Mouse (Mus musculus) liver, adult 2 months (tissue): ENCODE measurements at regions not wholly inside any gene's neighbourhood (a gene's known extent, or its start where the extent isn't known, plus 50 kb on each side); places are given as distances from the start of the nearest gene placed in this dataset.

Experiments
- DNase-seq: peaks from one replicate; pipeline ENCODE4 v3.0.0-alpha.2; 2011; ENCODE audit warnings: low read depth, low spot score; ENCODE audit errors: extremely low read depth
- H3K27ac ChIP-seq: fragments of 200-500 bp; replicated peaks from 2 replicates; pipeline ENCODE4 v1.5.1; 2012; ENCODE audit warnings: low read depth, mild to moderate bottlenecking, control low read depth, inconsistent platforms, low read length; ENCODE audit not compliant: insufficient read depth
- H3K27me3 ChIP-seq: fragments of 200-500 bp; 2 replicates; pipeline ENCODE4 v1.6.1; 2012; ENCODE audit warnings: mild to moderate bottlenecking, moderate library complexity, low read length, inconsistent platforms; ENCODE audit not compliant: control insufficient read depth, insufficient read depth
- H3K36me3 ChIP-seq: fragments of 200-500 bp; 2 replicates; pipeline ENCODE4 v1.6.1; 2012; ENCODE audit warnings: low read length, inconsistent platforms; ENCODE audit not compliant: control insufficient read depth, insufficient read depth
- H3K4me1 ChIP-seq: fragments of 200-500 bp; 2 replicates; pipeline ENCODE4 v1.6.1; 2011; ENCODE audit warnings: low read length; ENCODE audit not compliant: control insufficient read depth, insufficient read depth
- H3K4me3 ChIP-seq: fragments of 200-500 bp; 2 replicates; pipeline ENCODE4 v1.5.1; 2011; ENCODE audit warnings: low read depth, mild to moderate bottlenecking, control low read depth, low read length, moderate library complexity; ENCODE audit not compliant: insufficient read depth
- H3K79me2 ChIP-seq: fragments of 200-500 bp; 2 replicates; pipeline ENCODE4 v1.6.1; 2012; ENCODE audit warnings: inconsistent platforms, mild to moderate bottlenecking, low read length, moderate library complexity; ENCODE audit not compliant: control insufficient read depth, insufficient read depth
- H3K9ac ChIP-seq: fragments of 200-500 bp; 2 replicates; pipeline ENCODE4 v1.6.1; 2012; ENCODE audit warnings: low read depth, mild to moderate bottlenecking, control low read depth, inconsistent platforms, low read length
- CTCF ChIP-seq: fragments of 200-500 bp; IDR thresholded peaks from 2 replicates; pipeline ENCODE4 v1.5.1; 2011; ENCODE audit warnings: low read depth, low read length, control low read depth
- POLR2A ChIP-seq: fragments of 200-500 bp; IDR thresholded peaks from 2 replicates; pipeline ENCODE4 v1.6.1; 2011; ENCODE audit warnings: low read length, control low read depth; ENCODE audit not compliant: insufficient read depth; ENCODE audit errors: extremely low read depth
- WGBS: fragments of 180-500 bp; shearing (Covaris S2); methylation state at CpG from one replicate; pipeline ENCODE4 v1.1.7; 2018; 5-methylcytosine and 5-hydroxymethylcytosine counted together

GRCm38 (mm10) chr4:88950181-88951033, 70.4 kb upstream of the Ifne start:
- DNase-seq: no peak
- no peak overlapping the region for H3K9ac ChIP-seq
- no peaks in the 10 kb centered on the region for H3K36me3 ChIP-seq
- H3K79me2 ChIP-seq: no peaks in the 10 kb centered on the region
- H3K4me1 ChIP-seq: no peaks in the 10 kb centered on the region
- H3K27me3 ChIP-seq: 0 out of 2 replicates have a peak, but pooled peaks cover 3% of the 10 kb centered on the region
- no peak overlapping the region for H3K27ac ChIP-seq
- no peak for TF ChIP-seq CTCF
- TF ChIP-seq POLR2A: no peak
- WGBS: 48% methylated on average over 12 of the region's 12 CpGs
- H3K4me3 ChIP-seq: no peak overlapping the region

GRCm38 (mm10) chr4:88948027-88948859, 68.2 kb upstream of the Ifne start:
- TF ChIP-seq CTCF: no peak
- TF ChIP-seq POLR2A: no peak
- WGBS: 83% methylated on average over 4 of the region's 4 CpGs

GRCm38 (mm10) chr4:88941955-88942354, 62.0 kb upstream of the Ifne start:
- no peak overlapping the region for H3K9ac ChIP-seq
- 87% methylated on average over 4 of the region's 4 CpGs for WGBS
- no peak overlapping the region for H3K4me3 ChIP-seq
- H3K27ac ChIP-seq: no peak overlapping the region
- H3K79me2 ChIP-seq: no peaks in the 10 kb centered on the region
- no peak for DNase-seq
- no peaks in the 10 kb centered on the region for H3K4me1 ChIP-seq
- no peaks in the 10 kb centered on the region for H3K36me3 ChIP-seq
- TF ChIP-seq POLR2A (no peak), CTCF (no peak)
- peaks cover 5% of the 10 kb centered on the region; the same call in 1 of the 2 replicates for H3K27me3 ChIP-seq

More at GRCm38 (mm10) chr4:88948027-88948859, 68.2 kb upstream of the Ifne start:
- Histone ChIP-seq H3K27ac (no peak overlapping the region), H3K27me3 (no peaks in the 10 kb centered on the region), H3K36me3 (no peaks in the 10 kb centered on the region), H3K79me2 (no peaks in the 10 kb centered on the region), H3K4me3 (no peak overlapping the region), H3K9ac (no peak overlapping the region), H3K4me1 (no peaks in the 10 kb centered on the region)
- DNase-seq: no peak

DNA sequence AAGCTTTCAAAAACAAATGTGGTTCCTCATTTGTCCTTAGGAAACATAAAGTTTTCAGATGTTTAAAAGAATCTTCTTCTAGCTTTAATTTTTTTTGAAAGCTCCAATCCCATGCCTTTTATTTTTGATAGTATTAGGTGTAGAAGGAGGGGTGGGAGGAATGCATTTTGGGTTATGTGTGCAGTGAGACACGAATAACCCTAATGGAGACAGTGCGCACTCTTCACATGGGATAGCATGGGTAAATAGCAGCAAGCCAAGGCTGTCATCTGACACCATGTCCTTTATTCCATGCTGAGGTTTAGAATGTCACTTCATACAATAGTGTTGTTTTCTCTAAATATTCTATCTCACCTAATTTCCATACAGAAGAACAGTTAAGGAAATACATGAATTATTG, 60.7 kb upstream of the Ifne start:
- no peak for TF ChIP-seq CTCF
- no peak for TF ChIP-seq POLR2A
- Histone ChIP-seq H3K27me3 (peaks cover 5% of the 10 kb centered on the region; the same call in 1 of the 2 replicates), H3K9ac (no peak overlapping the region), H3K36me3 (no peaks in the 10 kb centered on the region), H3K4me1 (no peaks in the 10 kb centered on the region), H3K4me3 (no peak overlapping the region), H3K27ac (no peak overlapping the region), H3K79me2 (no peaks in the 10 kb centered on the region)
- 93% methylated on average over 2 of the region's 2 CpGs for WGBS
- no peak for DNase-seq

DNA sequence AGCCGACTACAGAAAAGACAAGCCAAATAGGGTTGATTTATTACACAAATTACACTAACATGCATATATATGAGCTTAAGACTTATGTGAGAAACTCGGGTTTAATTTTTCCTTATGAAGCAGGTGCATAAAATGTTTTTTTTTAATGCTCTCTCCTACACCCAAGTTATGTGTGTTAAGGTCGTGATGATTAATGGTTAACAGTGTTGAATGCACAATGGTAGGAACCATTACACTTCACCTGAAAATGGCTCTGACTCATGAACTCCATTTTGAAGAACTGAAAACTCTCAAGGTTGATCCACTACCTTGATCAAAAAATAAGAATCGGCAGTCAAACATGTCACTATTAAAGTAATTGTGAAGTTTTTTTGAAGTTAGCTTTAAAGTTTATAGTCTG, 59.4 kb upstream of the Ifne start:
- Histone ChIP-seq H3K9ac (no peak overlapping the region), H3K36me3 (no peaks in the 10 kb centered on the region), H3K27me3 (peaks cover 5% of the 10 kb centered on the region; the same call in 1 of the 2 replicates), H3K27ac (no peak overlapping the region), H3K4me1 (no peaks in the 10 kb centered on the region; the same call in 1 of the 2 replicates), H3K79me2 (no peaks in the 10 kb centered on the region; the same call in 1 of the 2 replicates), H3K4me3 (no peak overlapping the region)
- no peak for DNase-seq
- 75% methylated on average over 4 of the region's 4 CpGs for WGBS
- TF ChIP-seq CTCF (no peak), POLR2A (no peak)
